Mouse (Mus musculus): ENCODE measurements around the gene Cass4. TPM values are rescaled to one million over a fixed set of nuclear protein-coding genes. Genes with fewer than 3 reads are reported as not detected.

Gene Cass4
- total RNA-seq, 2 experiments from 2014 or later = 0.53 to 0.85 TPM

- intact Hi-C loops (cut with DNase I) = loop anchor here (10.0 kb wide), 1 partner anchor 301 kb away; no protein-coding TSS in a partner anchor
- no peak for DNase-seq (ENCODE audit: low spot score in 2 of 2)
Measured at GRCm38 (mm10) chr2:172473591-172473990, 80.0 kb downstream of the Cass4 start.

- no peak for DNase-seq (ENCODE audit: low spot score in 2 of 2)
- intact Hi-C loops (cut with DNase I) = loop anchor here (5.0 to 10.0 kb wide), 3 partner anchors 300 to 607 kb away; no protein-coding TSS in a partner anchor
Measured at GRCm38 (mm10) chr2:172474970-172475369, 81.4 kb downstream of the Cass4 start.

GRCm38 (mm10) chr2:172476707-172477260, 83.2 kb downstream of the Cass4 start:
- DNase-seq (ENCODE audit: low spot score in 2 of 2) = no peak
- intact Hi-C loops (cut with DNase I) = loop anchor here (2.0 to 10.0 kb wide), 4 partner anchors 298 to 606 kb away; no protein-coding TSS in a partner anchor

- intact Hi-C loops (cut with DNase I) = loop anchor here (2.0 to 10.0 kb wide), 4 partner anchors 297 to 605 kb away; no protein-coding TSS in a partner anchor
- DNase-seq (ENCODE audit: low spot score in 2 of 2) = no peak
Measured at GRCm38 (mm10) chr2:172477350-172477749, 83.8 kb downstream of the Cass4 start.

DNA sequence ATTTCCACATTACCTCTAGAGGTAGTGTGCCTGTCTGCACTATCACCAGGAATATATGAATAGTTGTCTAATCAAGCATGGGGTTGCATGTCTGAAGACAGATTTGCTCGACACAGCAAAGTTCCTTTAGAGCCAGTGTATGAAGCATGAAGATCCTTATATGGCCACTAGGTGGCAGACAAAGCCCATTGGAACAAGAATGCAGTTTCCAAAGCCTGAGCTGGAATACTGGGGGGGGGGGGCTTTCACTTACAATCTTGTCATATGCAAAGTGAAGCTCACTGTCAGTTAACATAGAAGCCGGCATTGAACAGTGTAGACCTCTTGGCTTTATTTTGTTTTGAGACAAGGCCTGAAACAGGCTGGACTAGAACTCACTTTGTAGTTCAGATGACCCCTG, 84.3 kb downstream of the Cass4 start:
- intact Hi-C loops (cut with DNase I) = loop anchor here (2.0 to 10.0 kb wide), 4 partner anchors 297 to 604 kb away; no protein-coding TSS in a partner anchor

DNA sequence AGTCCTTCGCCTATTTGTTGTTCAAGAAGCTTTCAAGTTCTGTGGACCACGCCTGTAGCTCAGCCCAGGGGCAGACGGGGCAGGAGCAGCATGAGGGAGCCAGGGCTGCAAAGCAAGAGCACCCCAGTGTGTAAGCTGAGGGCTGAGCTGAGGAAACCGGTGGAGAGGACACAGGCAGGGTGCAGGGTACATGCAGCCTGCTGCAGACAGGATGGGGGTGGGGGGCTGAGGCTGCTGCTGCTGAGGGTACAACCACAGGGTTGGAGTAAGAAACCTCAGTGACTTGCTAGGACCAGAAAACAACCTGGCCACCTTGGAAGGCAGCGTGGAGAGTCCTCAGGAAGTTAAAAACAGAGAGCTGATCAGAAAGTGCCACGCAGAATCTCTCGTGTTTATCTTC, 86.7 kb downstream of the Cass4 start:
- no peak for DNase-seq (ENCODE audit: low spot score in 2 of 2)
- intact Hi-C loops (cut with DNase I) = loop anchor here (10.0 kb wide), 1 partner anchor 275 kb away; no protein-coding TSS in a partner anchor

More for the DNA sequence above, 84.3 kb downstream of the Cass4 start:
- DNase-seq (ENCODE audit: low spot score in 2 of 2) = peak; percentile 79 to 82

DNA sequence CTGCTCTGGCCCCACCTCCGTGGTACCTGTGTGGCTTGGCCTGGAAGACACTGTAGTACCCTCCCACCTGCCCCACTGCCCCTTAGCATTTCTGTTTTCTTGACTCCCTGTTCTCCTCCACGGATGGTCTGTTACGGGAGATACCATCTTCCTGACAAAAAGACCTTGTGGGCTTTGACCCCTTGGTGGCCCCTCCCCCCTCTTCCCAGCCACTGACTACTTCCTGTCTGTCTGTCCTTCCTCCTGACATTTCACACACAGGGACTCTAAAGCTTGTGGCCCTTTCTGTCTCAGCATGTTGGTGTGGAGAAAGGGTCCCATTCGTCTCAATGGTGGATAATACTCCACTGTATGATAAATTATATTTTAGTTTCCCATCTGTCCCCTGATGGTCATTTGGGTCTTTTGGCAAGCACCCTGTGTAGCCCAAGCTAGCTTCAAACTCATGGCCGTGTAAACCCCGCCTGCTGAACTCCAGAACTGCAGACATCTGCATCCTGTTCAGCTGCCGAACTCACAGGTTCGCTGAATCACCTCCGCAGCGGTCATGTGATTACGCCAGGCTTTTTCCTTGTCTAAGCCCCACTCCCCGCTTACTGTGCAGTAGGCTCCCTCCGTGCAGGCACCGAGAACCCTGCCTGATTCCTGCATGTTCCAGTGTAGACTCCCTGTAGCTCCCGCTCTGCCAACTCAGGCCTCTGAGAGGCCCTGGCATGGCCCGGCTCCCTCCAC, 88.2 kb downstream of the Cass4 start:
- intact Hi-C loops (cut with DNase I) = loop anchor here (10.0 kb wide), 1 partner anchor 273 kb away; no protein-coding TSS in a partner anchor
- DNase-seq (ENCODE audit: low spot score in 2 of 2) = no peak

Other genes with a start within 250 kb of the Cass4 start
- under 1 TPM; 0.13 to 0.44 TPM for gene Mc3r, start 145.3 kb upstream of the Cass4 start, total RNA-seq (2021)
- gene Fam210b, start 48.2 kb upstream of the Cass4 start, total RNA-seq (2021) = 10 to 100 TPM; 13.9 to 15.8 TPM
- gene Aurka, start 23.3 kb upstream of the Cass4 start, total RNA-seq (2021) = 1 to 10 TPM; 1.8 to 2.1 TPM
- gene Cstf1, start 23.1 kb upstream of the Cass4 start, total RNA-seq (2021) = 10 to 100 TPM; 22.5 to 25.4 TPM
- 10 to 100 TPM; 67.1 to 69.8 TPM for gene Rtf2, start 46.8 kb downstream of the Cass4 start, total RNA-seq (2021)
- not detected for gene Gcnt7, start 64.8 kb downstream of the Cass4 start, total RNA-seq (2021)
- not detected for gene Fam209, start 78.7 kb downstream of the Cass4 start, total RNA-seq (2021)
- under 1 TPM; 0.13 to 0.42 TPM for gene Tfap2c, start 155.8 kb downstream of the Cass4 start, total RNA-seq (2021)

Measured in left cerebral cortex, postnatal 14 days (tissue).